Mouse (Mus musculus) erythroblast, embryonic 14.5 days (primary cell): ENCODE measurements around the gene Ankrd23. TPM values are rescaled to one million over a fixed set of nuclear protein-coding genes. Genes with fewer than 3 reads are reported as not detected.
A peak's percentile ranks its signal among the peaks of the same experiment; 100 is the strongest.
"Not testable (repeated sequence)": the region's sequence is repeated elsewhere in the genome, so short reads cannot be mapped to it uniquely, and the experiment has no call there.

Experiments
- H3K27me3 ChIP-seq: 2 replicates; pipeline ENCODE4 v1.6.1; 2012; ENCODE audit warnings: inconsistent platforms; ENCODE audit not compliant: control insufficient read depth
- H3K36me3 ChIP-seq: 2 replicates; pipeline ENCODE4 v1.6.1; 2012; ENCODE audit warnings: mild to moderate bottlenecking, inconsistent platforms; ENCODE audit not compliant: control insufficient read depth
- H3K4me1 ChIP-seq: 2 replicates; pipeline ENCODE4 v1.6.1; 2012; ENCODE audit warnings: inconsistent platforms; ENCODE audit not compliant: control insufficient read depth
- H3K4me3 ChIP-seq: replicated peaks from 2 replicates; pipeline ENCODE3; 2012; ENCODE audit warnings: moderate library complexity, mild to moderate bottlenecking, inconsistent platforms
- H3K9me3 ChIP-seq: 2 replicates; pipeline ENCODE4 v1.6.1; 2012; ENCODE audit warnings: low read length, inconsistent platforms, mixed read lengths; ENCODE audit not compliant: control insufficient read depth
- GATA1 ChIP-seq: IDR thresholded peaks from 2 replicates; pipeline ENCODE4 v1.6.1; 2012; ENCODE audit warnings: low read length, inconsistent platforms, mixed read lengths
- TAL1 ChIP-seq: IDR thresholded peaks from 3 replicates; pipeline ENCODE4 v1.6.1; 2012; ENCODE audit warnings: low read length, inconsistent platforms, mixed read lengths
- polyA plus RNA-seq: library from polyadenylated mRNA; stranded (reverse); fragments of >175 nt; gene quantifications from 2 replicates; pipeline ENCODE4 v1.2.3, GENCODE M21; 2012

Ankrd23 gene
- polyA plus RNA-seq, result 0.11 TPM in 2 replicates

GRCm38 (mm10) chr1:36536783-36537182 is at the start of gene Ankrd23:
Ankrd23 (minus strand) TSS chr1:36536883.
- H3K4me3 ChIP-seq, H3K4me1 ChIP-seq, H3K9me3 ChIP-seq, H3K27me3 ChIP-seq: not testable (repeated sequence)
- H3K36me3 ChIP-seq, result peaks cover 25% of the 10 kb centered on the region

- Histone ChIP-seq H3K9me3 (no peaks in the 10 kb centered on the region), H3K4me3 (no peak overlapping the region), H3K27me3 (no peaks in the 10 kb centered on the region), H3K36me3 (no peaks in the 10 kb centered on the region), H3K4me1 (peaks cover 2% of the 10 kb centered on the region)
- TF ChIP-seq GATA1 (no peak), TAL1 (no peak)
These were observed 49.6 kb upstream of the Ankrd23 start for GRCm38 (mm10) chr1:36586288-36586687.

GRCm38 (mm10) chr1:36583408-36584116 is 46.9 kb upstream of the Ankrd23 start:
- Histone ChIP-seq H3K27me3 (no peaks in the 10 kb centered on the region), H3K4me3 (no peak overlapping the region)

GRCm38 (mm10) chr1:36582211-36582610 is 45.5 kb upstream of the Ankrd23 start:
- no peaks in the 10 kb centered on the region for H3K27me3 ChIP-seq

More at GRCm38 (mm10) chr1:36583408-36584116, 46.9 kb upstream of the Ankrd23 start:
- Histone ChIP-seq H3K9me3 (no peaks in the 10 kb centered on the region), H3K36me3 (no peaks in the 10 kb centered on the region), H3K4me1 (peaks cover 18% of the 10 kb centered on the region)
- no peak for TF ChIP-seq GATA1
- TF ChIP-seq TAL1, result no peak

DNA sequence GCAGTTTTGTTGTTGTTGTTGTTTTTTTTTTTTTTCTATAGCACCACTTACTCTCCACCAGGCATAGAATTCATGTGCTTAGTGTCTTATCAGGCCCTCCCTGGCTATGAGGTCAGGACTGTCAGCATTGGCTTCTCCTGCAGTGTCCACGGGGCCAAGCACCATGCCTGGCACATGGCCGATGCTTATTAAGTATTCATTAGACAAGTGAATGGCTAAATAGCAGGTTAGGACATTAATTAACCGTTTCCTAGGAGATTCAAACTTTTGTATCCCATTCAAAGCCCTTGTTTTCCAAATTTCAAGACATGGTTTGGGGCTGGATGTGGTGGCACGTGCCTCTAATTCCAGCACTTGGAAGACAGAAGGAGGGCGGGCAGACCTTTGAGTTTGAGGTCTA is 44.6 kb upstream of the Ankrd23 start:
- H3K4me3 ChIP-seq, result no peak overlapping the region
- H3K36me3 ChIP-seq, result no peaks in the 10 kb centered on the region
- H3K4me1 ChIP-seq, result peaks cover 18% of the 10 kb centered on the region
- H3K9me3 ChIP-seq, result no peaks in the 10 kb centered on the region
- no peak for TF ChIP-seq GATA1
- TF ChIP-seq TAL1, result no peak
- H3K27me3 ChIP-seq, result no peaks in the 10 kb centered on the region

More at GRCm38 (mm10) chr1:36582211-36582610, 45.5 kb upstream of the Ankrd23 start:
- H3K9me3 ChIP-seq, result no peaks in the 10 kb centered on the region
- H3K36me3 ChIP-seq, result no peaks in the 10 kb centered on the region
- H3K4me1 ChIP-seq, result peaks cover 18% of the 10 kb centered on the region
- H3K4me3 ChIP-seq, result no peak overlapping the region
- TF ChIP-seq GATA1 (no peak), TAL1 (no peak)

DNA sequence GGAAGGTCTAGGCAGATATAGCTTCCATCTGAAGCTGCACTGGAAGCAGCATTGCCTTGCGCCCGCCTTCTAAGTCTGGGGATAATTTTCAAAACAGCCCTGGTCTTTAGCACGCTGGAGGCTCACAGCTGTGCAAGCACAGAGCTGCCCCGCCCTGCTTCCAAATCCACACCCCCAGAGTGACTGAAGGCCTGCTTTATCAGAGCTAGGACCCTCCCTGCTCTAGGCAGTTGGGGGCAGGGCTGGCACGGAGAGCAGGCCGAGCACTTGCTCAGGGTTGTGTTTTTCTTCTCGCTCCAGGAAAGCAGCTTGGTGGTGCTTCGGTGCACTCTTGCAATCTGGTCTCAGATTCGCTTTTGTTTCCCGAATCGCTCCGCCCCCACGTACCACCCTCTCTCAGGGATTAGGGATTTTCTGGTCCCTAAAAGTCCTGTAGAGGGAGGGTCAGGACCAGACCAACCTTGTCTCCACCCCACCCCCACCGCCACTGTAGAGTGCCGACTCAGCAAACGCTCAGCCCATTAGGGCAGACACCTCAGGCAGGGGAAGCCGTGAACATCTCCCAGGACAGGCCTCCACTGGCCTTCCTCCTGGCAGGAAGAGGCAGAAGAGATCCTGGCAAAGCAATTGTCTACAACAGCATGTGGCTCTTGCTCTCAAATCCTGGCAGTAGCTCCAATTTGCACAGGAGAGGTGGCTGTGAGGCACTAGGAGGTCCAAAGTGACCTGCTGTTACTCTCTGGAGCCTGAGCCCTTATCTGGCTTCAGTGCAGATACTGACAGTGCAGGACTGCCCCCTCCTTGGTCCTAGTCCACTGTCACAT is 43.9 kb upstream of the Ankrd23 start:
- Histone ChIP-seq H3K27me3 (no peaks in the 10 kb centered on the region), H3K4me3 (peak overlapping the region; percentile 48), H3K9me3 (no peaks in the 10 kb centered on the region)

GRCm38 (mm10) chr1:36579974-36580383 is 43.3 kb upstream of the Ankrd23 start:
- no peaks in the 10 kb centered on the region for H3K9me3 ChIP-seq
- peaks cover 18% of the 10 kb centered on the region for H3K4me1 ChIP-seq
- no peaks in the 10 kb centered on the region for H3K36me3 ChIP-seq
- TF ChIP-seq GATA1 (no peak), TAL1 (no peak)
- H3K27me3 ChIP-seq, result no peaks in the 10 kb centered on the region
- H3K4me3 ChIP-seq, result peak overlapping the region; percentile 48

More for the DNA sequence above, 43.9 kb upstream of the Ankrd23 start:
- Histone ChIP-seq H3K36me3 (no peaks in the 10 kb centered on the region), H3K4me1 (peaks cover 18% of the 10 kb centered on the region)
- TF ChIP-seq GATA1 (no peak), TAL1 (no peak)

DNA sequence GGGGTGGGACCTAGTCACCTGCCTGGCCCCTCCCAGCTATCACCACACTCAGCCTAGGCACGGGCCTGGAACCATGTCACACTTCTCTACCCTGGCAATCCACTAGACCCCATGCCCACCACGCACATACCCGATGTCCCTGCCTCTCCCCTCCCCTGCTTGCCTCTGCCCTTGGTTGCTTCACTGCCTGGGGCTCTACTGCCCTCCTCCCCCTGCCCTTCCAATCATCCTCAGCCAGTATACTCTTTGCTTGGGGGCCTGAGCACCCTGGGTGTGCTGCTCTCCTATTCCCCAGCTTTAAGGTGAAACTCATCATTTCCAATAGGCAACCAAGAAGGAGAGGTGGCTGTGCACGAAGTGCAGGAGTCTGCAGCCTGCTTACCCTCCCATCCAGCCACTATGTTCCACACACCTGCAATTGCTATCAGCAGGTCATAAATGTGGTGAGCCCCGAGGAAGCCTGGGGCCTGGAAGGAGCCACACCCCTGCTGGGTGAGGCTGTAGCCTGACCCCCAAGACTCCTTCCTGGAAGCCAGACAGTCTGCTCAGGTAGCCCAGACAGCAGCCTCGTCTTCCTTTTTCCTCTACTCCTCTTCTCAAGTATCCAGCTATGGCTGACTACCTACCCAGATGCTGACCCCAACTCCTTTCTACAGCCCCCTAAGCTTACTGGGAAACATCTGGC is 40.5 kb upstream of the Ankrd23 start:
- TF ChIP-seq TAL1 (no peak), GATA1 (no peak)
- H3K36me3 ChIP-seq, result no peaks in the 10 kb centered on the region
- no peaks in the 10 kb centered on the region for H3K9me3 ChIP-seq
- H3K4me1 ChIP-seq, result peaks cover 18% of the 10 kb centered on the region
- no peaks in the 10 kb centered on the region for H3K27me3 ChIP-seq
- no peak overlapping the region for H3K4me3 ChIP-seq

DNA sequence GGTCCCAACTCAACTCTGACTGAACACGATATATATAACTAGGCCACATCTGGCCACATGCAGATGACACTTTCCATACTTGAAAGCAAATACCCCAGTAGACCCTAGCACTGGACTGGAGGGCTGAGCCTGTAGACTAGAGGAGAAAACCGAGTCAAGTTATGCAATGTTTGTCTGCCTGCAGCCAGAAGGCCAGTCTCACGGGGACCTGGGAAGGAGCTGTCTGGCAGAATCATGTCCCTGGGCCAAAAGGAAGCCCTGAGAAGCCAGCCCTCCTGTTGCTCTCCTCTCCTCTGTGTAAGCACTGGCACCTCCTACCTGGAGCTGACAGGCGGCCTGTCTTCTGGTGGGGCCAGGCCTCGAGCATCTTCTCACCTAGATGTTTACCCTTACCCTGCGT is 38.7 kb upstream of the Ankrd23 start:
- no peaks in the 10 kb centered on the region for H3K36me3 ChIP-seq
- H3K4me1 ChIP-seq, result peaks cover 7% of the 10 kb centered on the region
- H3K9me3 ChIP-seq, result no peaks in the 10 kb centered on the region
- H3K27me3 ChIP-seq, result no peaks in the 10 kb centered on the region
- H3K4me3 ChIP-seq, result no peak overlapping the region
- TF ChIP-seq GATA1 (no peak), TAL1 (no peak)
